Mouse (Mus musculus): ENCODE data around the gene Rab43. TPM values are rescaled to one million over a fixed set of nuclear protein-coding genes. Genes with fewer than 3 reads are reported as not detected.

The Rab43 gene
- polyA plus RNA-seq, 1 experiment from 2014 or later: 3.8 TPM

- Histone ChIP-seq H3K4me3 (ENCODE audit: low read depth, low read length) (no peak overlapping the region), H3K4me2 (ENCODE audit: low read length) (no peak overlapping the region), H3K27me3 (replicated peaks; ENCODE audit: control insufficient read depth, insufficient read depth, low read length) (no peaks in the 10 kb centered on the region), H3K9ac (ENCODE audit: low read length) (no peak overlapping the region), H3K27ac (ENCODE audit: low read depth, low read length) (no peak overlapping the region), H3K4me1 (ENCODE audit: control insufficient read depth, insufficient read depth, low read length) (peaks cover 9% of the 10 kb centered on the region), H3K36me3 (ENCODE audit: control insufficient read depth, insufficient read depth, low read length) (peaks cover 45% of the 10 kb centered on the region), H3K9me3 (replicated peaks; ENCODE audit: control insufficient read depth, low read length) (no peaks in the 10 kb centered on the region)
- DNase-seq (ENCODE audit: low spot score): no peak
- ATAC-seq: no peak
- 94% methylated on average over 13 of the region's 13 CpGs for WGBS
Observed at GRCm38 (mm10) chr6:87845031-87845695, 33.2 kb upstream of the Rab43 start.

- H3K4me3 ChIP-seq (ENCODE audit: low read depth, low read length): no peak overlapping the region
- no peak for DNase-seq (ENCODE audit: low spot score)
Observed at GRCm38 (mm10) chr6:87842254-87842653, 30.3 kb upstream of the Rab43 start.

GRCm38 (mm10) chr6:87841635-87842034 lies 29.7 kb upstream of the Rab43 start:
- 86% methylated on average over 8 of the region's 8 CpGs for WGBS
- Histone ChIP-seq H3K36me3 (ENCODE audit: control insufficient read depth, insufficient read depth, low read length) (peaks cover 45% of the 10 kb centered on the region), H3K4me1 (ENCODE audit: control insufficient read depth, insufficient read depth, low read length) (peaks cover 6% of the 10 kb centered on the region; the same call in 1 of the 2 replicates), H3K27me3 (replicated peaks; ENCODE audit: control insufficient read depth, insufficient read depth, low read length) (no peaks in the 10 kb centered on the region), H3K4me3 (ENCODE audit: low read depth, low read length) (no peak overlapping the region), H3K4me2 (ENCODE audit: low read length) (no peak overlapping the region), H3K27ac (ENCODE audit: low read depth, low read length) (no peak overlapping the region), H3K9me3 (replicated peaks; ENCODE audit: control insufficient read depth, low read length) (no peaks in the 10 kb centered on the region), H3K9ac (ENCODE audit: low read length) (no peak overlapping the region)
- DNase-seq (ENCODE audit: low spot score) (no peak), ATAC-seq (no peak)

More at GRCm38 (mm10) chr6:87842254-87842653, 30.3 kb upstream of the Rab43 start:
- Histone ChIP-seq H3K27ac (ENCODE audit: low read depth, low read length) (no peak overlapping the region), H3K9me3 (replicated peaks; ENCODE audit: control insufficient read depth, low read length) (no peaks in the 10 kb centered on the region), H3K4me1 (ENCODE audit: control insufficient read depth, insufficient read depth, low read length) (peaks cover 4% of the 10 kb centered on the region; the same call in 1 of the 2 replicates), H3K27me3 (replicated peaks; ENCODE audit: control insufficient read depth, insufficient read depth, low read length) (no peaks in the 10 kb centered on the region), H3K9ac (ENCODE audit: low read length) (no peak overlapping the region), H3K36me3 (ENCODE audit: control insufficient read depth, insufficient read depth, low read length) (peaks cover 45% of the 10 kb centered on the region), H3K4me2 (ENCODE audit: low read length) (no peak overlapping the region)
- no peak for ATAC-seq
- WGBS: 35% methylated on average over 1 of the region's 1 CpGs

DNA sequence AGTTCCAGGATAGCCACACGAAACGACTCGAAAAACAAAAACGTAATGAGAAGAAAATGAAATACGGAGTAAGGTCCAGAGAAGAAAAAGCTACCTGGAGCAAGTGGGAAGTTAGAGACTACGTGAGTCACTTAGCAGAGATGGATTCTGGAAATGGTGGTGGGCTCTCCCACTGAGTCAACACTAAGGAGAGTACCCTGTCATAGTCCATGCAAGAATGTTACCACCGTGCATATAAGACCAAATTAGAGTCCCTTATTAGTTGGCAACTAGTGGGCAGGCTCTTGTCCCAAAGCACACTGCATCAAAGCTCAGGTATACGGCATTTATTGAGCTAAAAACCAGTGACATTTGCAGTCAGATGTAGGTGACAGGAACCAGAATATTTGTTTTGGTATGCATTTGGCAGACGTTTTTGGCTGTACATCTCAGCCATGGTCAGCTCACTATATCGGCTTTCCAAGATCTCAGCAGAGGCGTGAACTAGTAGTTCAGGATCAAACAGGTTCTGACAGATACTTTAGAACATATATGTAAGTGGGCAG lies 27.9 kb upstream of the Rab43 start:
- H3K36me3 ChIP-seq (ENCODE audit: control insufficient read depth, insufficient read depth, low read length): peaks cover 46% of the 10 kb centered on the region
- WGBS: 72% methylated on average over 11 of the region's 11 CpGs

GRCm38 (mm10) chr6:87838551-87839197 lies 26.7 kb upstream of the Rab43 start, which contains the start of gene Isy1:
Gene Isy1, minus strand, starts transcription at chr6:87838798.
- WGBS: under 1% methylated on average over 46 of the region's 46 CpGs
- DNase-seq (ENCODE audit: low spot score) (peak; percentile 98), ATAC-seq (peak; percentile 98)
- Histone ChIP-seq H3K9me3 (replicated peaks; ENCODE audit: control insufficient read depth, low read length) (no peaks in the 10 kb centered on the region), H3K4me1 (ENCODE audit: control insufficient read depth, insufficient read depth, low read length) (peaks cover 6% of the 10 kb centered on the region; the same call in 1 of the 2 replicates), H3K9ac (ENCODE audit: low read length) (peak within 1 kb of the TSS; percentile 87), H3K4me3 (ENCODE audit: low read depth, low read length) (peak within 1 kb of the TSS; percentile 76), H3K27ac (ENCODE audit: low read depth, low read length) (peak within 1 kb of the TSS; percentile 90), H3K4me2 (ENCODE audit: low read length) (peak within 1 kb of the TSS; percentile 92), H3K36me3 (ENCODE audit: control insufficient read depth, insufficient read depth, low read length) (peaks cover 46% of the 10 kb centered on the region), H3K27me3 (replicated peaks; ENCODE audit: control insufficient read depth, insufficient read depth, low read length) (no peaks in the 10 kb centered on the region)

More for the DNA sequence above, 27.9 kb upstream of the Rab43 start:
- Histone ChIP-seq H3K4me1 (ENCODE audit: control insufficient read depth, insufficient read depth, low read length) (peaks cover 6% of the 10 kb centered on the region; the same call in 1 of the 2 replicates), H3K9me3 (replicated peaks; ENCODE audit: control insufficient read depth, low read length) (no peaks in the 10 kb centered on the region), H3K27ac (ENCODE audit: low read depth, low read length) (no peak overlapping the region), H3K9ac (ENCODE audit: low read length) (no peak overlapping the region), H3K4me3 (ENCODE audit: low read depth, low read length) (no peak overlapping the region), H3K4me2 (ENCODE audit: low read length) (no peak overlapping the region), H3K27me3 (replicated peaks; ENCODE audit: control insufficient read depth, insufficient read depth, low read length) (no peaks in the 10 kb centered on the region)
- ATAC-seq: no peak
- no peak for DNase-seq (ENCODE audit: low spot score)

GRCm38 (mm10) chr6:87835695-87836094 lies 23.7 kb upstream of the Rab43 start, which contains the start of gene Gm45140:
Gene Gm45140, minus strand, starts transcription at chr6:87835795.
- WGBS: 96% methylated on average over 7 of the region's 7 CpGs

DNA sequence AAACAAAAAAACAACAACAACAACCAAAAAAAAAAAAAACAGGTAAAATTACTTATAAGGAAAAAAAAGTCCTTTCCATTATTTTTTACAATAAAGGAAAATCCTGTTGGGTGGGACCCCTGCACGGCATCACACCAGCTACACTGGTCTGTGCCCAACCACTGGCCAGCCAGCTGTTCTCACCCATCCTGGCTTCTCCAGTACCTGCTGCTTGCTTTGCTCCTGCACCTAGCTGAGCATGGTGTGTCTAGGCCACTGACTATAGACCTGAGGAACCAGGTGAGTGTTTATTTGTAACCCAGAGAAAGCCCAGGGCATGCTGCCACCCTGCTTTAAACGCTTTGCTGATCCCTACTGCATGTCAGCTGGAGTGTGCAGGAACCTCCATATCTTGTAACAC lies 8.4 kb upstream of the Rab43 start:
- H3K4me1 ChIP-seq (ENCODE audit: control insufficient read depth, insufficient read depth, low read length): no peaks in the 10 kb centered on the region
- peaks cover 100% of the 10 kb centered on the region for H3K36me3 ChIP-seq (ENCODE audit: control insufficient read depth, insufficient read depth, low read length)
- 98% methylated on average over 2 of the region's 2 CpGs for WGBS
- H3K4me3 ChIP-seq (ENCODE audit: low read depth, low read length): no peak overlapping the region
- no peaks in the 10 kb centered on the region for H3K9me3 ChIP-seq (replicated peaks; ENCODE audit: control insufficient read depth, low read length)
- no peak for DNase-seq (ENCODE audit: low spot score)
- no peak overlapping the region for H3K9ac ChIP-seq (ENCODE audit: low read length)
- no peaks in the 10 kb centered on the region for H3K27me3 ChIP-seq (replicated peaks; ENCODE audit: control insufficient read depth, insufficient read depth, low read length)
- H3K27ac ChIP-seq (ENCODE audit: low read depth, low read length): no peak overlapping the region
- H3K4me2 ChIP-seq (ENCODE audit: low read length): no peak overlapping the region
- ATAC-seq: no peak

More at GRCm38 (mm10) chr6:87835695-87836094, 23.7 kb upstream of the Rab43 start, which contains the start of gene Gm45140:
- no peaks in the 10 kb centered on the region for H3K27me3 ChIP-seq (replicated peaks; ENCODE audit: control insufficient read depth, insufficient read depth, low read length)
- no peaks in the 10 kb centered on the region for H3K9me3 ChIP-seq (replicated peaks; ENCODE audit: control insufficient read depth, low read length)
- no peak within 1 kb of the TSS for H3K9ac ChIP-seq (ENCODE audit: low read length)
- no peak within 1 kb of the TSS for H3K4me2 ChIP-seq (ENCODE audit: low read length)
- H3K4me1 ChIP-seq (ENCODE audit: control insufficient read depth, insufficient read depth, low read length): peaks cover 6% of the 10 kb centered on the region; the same call in 1 of the 2 replicates
- H3K4me3 ChIP-seq (ENCODE audit: low read depth, low read length): no peak within 1 kb of the TSS
- H3K27ac ChIP-seq (ENCODE audit: low read depth, low read length): no peak within 1 kb of the TSS
- no peak for ATAC-seq
- no peak for DNase-seq (ENCODE audit: low spot score)
- H3K36me3 ChIP-seq (ENCODE audit: control insufficient read depth, insufficient read depth, low read length): peaks cover 40% of the 10 kb centered on the region

DNA sequence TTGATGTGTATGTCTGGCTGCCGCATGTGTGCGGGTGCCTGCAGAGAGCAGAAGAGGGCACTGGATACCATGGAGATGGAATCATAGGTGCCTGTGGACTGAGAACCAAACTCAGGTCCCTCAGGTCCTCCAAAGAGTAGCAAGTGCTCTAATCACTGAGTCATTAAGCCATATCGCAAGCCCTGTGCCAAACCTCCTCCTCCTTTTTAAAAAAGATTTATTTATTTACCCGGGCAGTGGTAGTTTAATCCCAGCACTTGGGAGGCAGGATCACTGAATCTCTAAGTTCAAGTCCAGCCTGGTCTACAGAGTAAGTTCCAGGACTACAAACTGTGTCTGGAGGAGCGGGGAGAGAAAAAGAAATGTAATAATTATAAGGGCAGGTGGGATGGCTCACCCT lies 2.5 kb upstream of the Rab43 start:
- Histone ChIP-seq H3K4me3 (ENCODE audit: low read depth, low read length) (no peak overlapping the region), H3K4me2 (ENCODE audit: low read length) (no peak overlapping the region), H3K9me3 (replicated peaks; ENCODE audit: control insufficient read depth, low read length) (no peaks in the 10 kb centered on the region), H3K36me3 (ENCODE audit: control insufficient read depth, insufficient read depth, low read length) (peaks cover 62% of the 10 kb centered on the region), H3K27me3 (replicated peaks; ENCODE audit: control insufficient read depth, insufficient read depth, low read length) (no peaks in the 10 kb centered on the region), H3K27ac (ENCODE audit: low read depth, low read length) (no peak overlapping the region), H3K9ac (ENCODE audit: low read length) (no peak overlapping the region), H3K4me1 (ENCODE audit: control insufficient read depth, insufficient read depth, low read length) (peaks cover 5% of the 10 kb centered on the region)
- 93% methylated on average over 5 of the region's 5 CpGs for WGBS
- ATAC-seq (no peak), DNase-seq (ENCODE audit: low spot score) (no peak)

All from forebrain, embryonic 14.5 days (tissue).